Mouse (Mus musculus): ENCODE data around the gene Olfr787. TPM values are rescaled to one million over a fixed set of nuclear protein-coding genes. Genes with fewer than 3 reads are reported as not detected.

Gene Olfr787
- not detected in 2 replicates for polyA plus RNA-seq (2014; fragmentation: Nextera tagmentation; extraction: Ambion mirVana)

DNA sequence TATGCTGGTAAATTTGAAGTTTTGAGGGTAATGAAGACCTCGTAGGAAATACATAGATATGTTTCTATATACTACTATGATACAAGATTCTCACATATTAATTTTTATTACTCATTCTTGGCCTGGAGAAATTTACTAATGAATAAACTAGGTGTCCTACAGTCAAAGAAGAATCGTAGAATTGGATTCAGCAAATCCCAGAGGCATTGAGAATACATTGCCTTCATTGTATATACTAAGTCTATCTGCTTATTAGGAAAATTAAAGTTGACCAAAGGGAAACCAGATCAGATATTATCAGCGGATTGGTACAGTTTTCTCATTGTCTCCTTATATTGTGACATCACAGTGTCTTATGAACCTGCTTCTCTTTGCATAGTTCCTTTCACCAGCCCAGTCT lies at the start of gene Olfr787:
Gene Olfr787 (plus strand): TSS at position 301 of the 400 bp plus-strand sequence.
- H3K4me2 ChIP-seq: no peak within 1 kb of the TSS
- no peaks in the 10 kb centered on the region for H3K36me3 ChIP-seq (ENCODE audit: control insufficient read depth, insufficient read depth, low read length)
- no peaks in the 10 kb centered on the region for H3K9me3 ChIP-seq (replicated peaks; ENCODE audit: control insufficient read depth, low read length)
- H3K27ac ChIP-seq (ENCODE audit: low read depth, low read length): no peak within 1 kb of the TSS
- no peak within 1 kb of the TSS for H3K9ac ChIP-seq (ENCODE audit: low read depth, low read length)
- H3K4me1 ChIP-seq (ENCODE audit: control insufficient read depth, insufficient read depth, low read length): no peaks in the 10 kb centered on the region
- no peak for ATAC-seq (replicated peaks; ENCODE audit: insufficient number of reproducible peaks, low FRiP score, low TSS enrichment)
- WGBS (ENCODE audit: insufficient replicate concordance): 69% methylated on average over 3 of the region's 3 CpGs
- H3K4me3 ChIP-seq (ENCODE audit: low read depth, low read length): no peak within 1 kb of the TSS
- H3K27me3 ChIP-seq (ENCODE audit: control insufficient read depth, insufficient read depth, low read length): no peaks in the 10 kb centered on the region

DNA sequence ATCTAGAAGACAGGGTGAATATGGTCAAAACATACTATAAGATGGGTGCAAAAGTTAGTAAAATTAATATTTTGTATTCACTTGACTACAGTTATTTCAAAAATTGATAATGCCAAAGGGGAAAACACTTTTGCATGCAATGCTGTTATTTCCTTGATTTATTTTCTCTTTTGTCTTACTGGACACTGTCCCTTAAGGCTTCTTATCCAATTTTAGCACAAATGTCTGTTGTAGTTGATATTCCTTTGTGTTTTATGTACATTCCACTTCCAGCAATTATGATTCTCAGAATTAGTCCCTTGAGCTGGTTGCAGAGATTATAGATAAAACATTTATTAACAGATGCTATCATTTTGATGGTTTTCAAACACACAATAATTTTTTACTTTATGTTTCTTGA lies 34.7 kb upstream of the Olfr787 start, which contains the start of gene Olfr786:
Gene Olfr786 (plus strand): TSS at position 301 of the 400 bp plus-strand sequence.
- Histone ChIP-seq H3K27ac (ENCODE audit: low read depth, low read length) (no peak within 1 kb of the TSS), H3K4me3 (ENCODE audit: low read depth, low read length) (no peak within 1 kb of the TSS), H3K9ac (ENCODE audit: low read depth, low read length) (no peak within 1 kb of the TSS), H3K4me2 (no peak within 1 kb of the TSS), H3K27me3 (ENCODE audit: control insufficient read depth, insufficient read depth, low read length) (no peaks in the 10 kb centered on the region), H3K36me3 (ENCODE audit: control insufficient read depth, insufficient read depth, low read length) (no peaks in the 10 kb centered on the region), H3K9me3 (replicated peaks; ENCODE audit: control insufficient read depth, low read length) (no peaks in the 10 kb centered on the region), H3K4me1 (ENCODE audit: control insufficient read depth, insufficient read depth, low read length) (no peaks in the 10 kb centered on the region)
- no peak for ATAC-seq (replicated peaks; ENCODE audit: insufficient number of reproducible peaks, low FRiP score, low TSS enrichment)

DNA sequence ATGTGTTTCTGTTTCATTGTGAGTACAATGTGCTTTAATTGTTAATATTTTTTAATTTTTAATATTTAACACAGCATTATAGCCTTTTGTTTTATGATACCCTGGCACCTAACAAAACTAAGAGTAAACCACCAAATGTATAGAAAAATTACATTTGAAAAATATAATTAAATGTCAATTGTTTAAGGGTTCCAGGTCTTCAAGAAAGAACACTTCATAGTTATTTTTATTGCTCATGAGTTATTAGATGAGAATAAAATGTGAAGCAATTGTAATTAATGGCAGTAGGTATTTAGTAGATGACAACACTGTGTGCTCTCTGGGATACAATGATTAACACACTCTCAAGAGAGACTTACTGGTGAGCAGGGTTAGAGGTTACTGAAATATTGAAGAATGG lies 9.0 kb downstream of the Olfr787 start, which contains the start of gene Olfr788:
Gene Olfr788 (plus strand): TSS at position 301 of the 400 bp plus-strand sequence.
- Histone ChIP-seq H3K4me1 (ENCODE audit: control insufficient read depth, insufficient read depth, low read length) (no peaks in the 10 kb centered on the region), H3K4me2 (no peak within 1 kb of the TSS), H3K4me3 (ENCODE audit: low read depth, low read length) (no peak within 1 kb of the TSS), H3K36me3 (ENCODE audit: control insufficient read depth, insufficient read depth, low read length) (no peaks in the 10 kb centered on the region), H3K9ac (ENCODE audit: low read depth, low read length) (no peak within 1 kb of the TSS), H3K9me3 (replicated peaks; ENCODE audit: control insufficient read depth, low read length) (no peaks in the 10 kb centered on the region), H3K27me3 (ENCODE audit: control insufficient read depth, insufficient read depth, low read length) (no peaks in the 10 kb centered on the region), H3K27ac (ENCODE audit: low read depth, low read length) (no peak within 1 kb of the TSS)
- ATAC-seq (replicated peaks; ENCODE audit: insufficient number of reproducible peaks, low FRiP score, low TSS enrichment): no peak

DNA sequence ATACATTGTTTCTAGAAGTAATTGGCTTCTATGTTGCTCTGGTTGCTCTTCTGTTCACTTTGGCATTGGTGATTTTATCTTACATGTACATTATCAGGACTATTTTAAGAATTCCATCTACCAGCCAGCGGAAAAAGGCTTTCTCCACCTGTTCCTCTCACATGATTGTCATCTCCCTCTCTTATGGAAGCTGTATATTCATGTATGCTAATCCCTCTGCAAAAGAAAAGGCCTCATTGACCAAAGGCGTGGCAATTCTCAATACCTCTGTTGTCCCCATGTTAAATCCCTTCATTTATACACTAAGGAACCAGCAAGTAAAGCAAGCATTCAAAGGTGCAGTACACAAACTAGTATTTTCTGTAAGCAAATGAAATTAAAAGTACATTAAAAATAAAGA lies 11.6 kb downstream of the Olfr787 start:
- no peak for ATAC-seq (replicated peaks; ENCODE audit: insufficient number of reproducible peaks, low FRiP score, low TSS enrichment)
- H3K36me3 ChIP-seq (ENCODE audit: control insufficient read depth, insufficient read depth, low read length): no peaks in the 10 kb centered on the region

DNA sequence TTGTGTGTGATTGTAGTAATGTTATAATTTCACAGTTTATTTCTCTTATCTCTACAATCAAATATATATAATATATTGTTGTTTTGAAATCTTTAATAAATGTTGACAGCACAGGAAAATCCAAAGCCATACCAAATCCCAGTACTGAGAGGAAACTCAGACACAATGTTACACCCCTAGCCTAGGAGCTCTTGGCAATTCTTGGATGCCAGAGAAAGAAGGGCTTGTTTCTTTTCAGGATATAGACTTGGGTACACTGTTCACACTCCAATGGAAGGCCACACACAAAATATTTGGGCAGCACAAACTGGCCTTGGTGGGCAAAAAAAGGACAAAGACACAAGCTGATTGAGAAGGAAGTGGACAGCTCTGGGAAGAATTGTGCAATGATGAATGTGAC lies 12.1 kb downstream of the Olfr787 start:
- Histone ChIP-seq H3K9ac (ENCODE audit: low read depth, low read length) (no peak overlapping the region), H3K4me2 (no peak overlapping the region), H3K27ac (ENCODE audit: low read depth, low read length) (no peak overlapping the region), H3K4me3 (ENCODE audit: low read depth, low read length) (no peak overlapping the region), H3K36me3 (ENCODE audit: control insufficient read depth, insufficient read depth, low read length) (no peaks in the 10 kb centered on the region), H3K4me1 (ENCODE audit: control insufficient read depth, insufficient read depth, low read length) (no peaks in the 10 kb centered on the region), H3K9me3 (replicated peaks; ENCODE audit: control insufficient read depth, low read length) (no peaks in the 10 kb centered on the region), H3K27me3 (ENCODE audit: control insufficient read depth, insufficient read depth, low read length) (no peaks in the 10 kb centered on the region)
- ATAC-seq (replicated peaks; ENCODE audit: insufficient number of reproducible peaks, low FRiP score, low TSS enrichment): no peak

More for the DNA sequence above, 11.6 kb downstream of the Olfr787 start:
- no peak overlapping the region for H3K27ac ChIP-seq (ENCODE audit: low read depth, low read length)
- WGBS (ENCODE audit: insufficient replicate concordance): 54% methylated on average over 2 of the region's 2 CpGs
- H3K4me2 ChIP-seq: no peak overlapping the region
- no peak overlapping the region for H3K4me3 ChIP-seq (ENCODE audit: low read depth, low read length)
- H3K9me3 ChIP-seq (replicated peaks; ENCODE audit: control insufficient read depth, low read length): no peaks in the 10 kb centered on the region
- no peaks in the 10 kb centered on the region for H3K27me3 ChIP-seq (ENCODE audit: control insufficient read depth, insufficient read depth, low read length)
- H3K9ac ChIP-seq (ENCODE audit: low read depth, low read length): no peak overlapping the region
- H3K4me1 ChIP-seq (ENCODE audit: control insufficient read depth, insufficient read depth, low read length): no peaks in the 10 kb centered on the region

DNA sequence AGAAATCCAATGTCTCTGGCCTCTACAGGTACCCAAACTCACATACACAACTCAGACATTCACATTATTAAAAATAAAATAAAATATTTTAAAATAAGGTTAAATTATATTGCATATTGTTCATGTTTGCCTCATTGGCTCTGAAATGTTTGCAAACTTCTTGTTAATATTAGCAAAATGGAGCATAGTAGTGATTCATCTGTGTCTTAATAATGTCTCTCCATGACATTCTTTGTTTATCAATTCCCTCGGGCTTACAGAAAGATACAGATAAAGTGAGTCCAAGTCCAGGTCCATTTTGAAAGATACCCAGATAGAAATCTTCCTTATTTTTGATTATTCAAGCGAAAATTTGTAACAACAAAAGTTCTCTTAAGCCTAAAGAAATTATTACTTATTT lies 22.8 kb downstream of the Olfr787 start, which contains the start of gene Olfr789:
Gene Olfr789 (plus strand): TSS at position 301 of the 400 bp plus-strand sequence.
- no peak within 1 kb of the TSS for H3K9ac ChIP-seq (ENCODE audit: low read depth, low read length)
- H3K4me1 ChIP-seq (ENCODE audit: control insufficient read depth, insufficient read depth, low read length): no peaks in the 10 kb centered on the region
- H3K27me3 ChIP-seq (ENCODE audit: control insufficient read depth, insufficient read depth, low read length): no peaks in the 10 kb centered on the region
- 48% methylated on average over 2 of the region's 2 CpGs for WGBS (ENCODE audit: insufficient replicate concordance)
- no peaks in the 10 kb centered on the region for H3K36me3 ChIP-seq (ENCODE audit: control insufficient read depth, insufficient read depth, low read length)
- no peaks in the 10 kb centered on the region for H3K9me3 ChIP-seq (replicated peaks; ENCODE audit: control insufficient read depth, low read length)
- no peak within 1 kb of the TSS for H3K27ac ChIP-seq (ENCODE audit: low read depth, low read length)
- H3K4me2 ChIP-seq: no peak within 1 kb of the TSS
- ATAC-seq (replicated peaks; ENCODE audit: insufficient number of reproducible peaks, low FRiP score, low TSS enrichment): no peak
- no peak within 1 kb of the TSS for H3K4me3 ChIP-seq (ENCODE audit: low read depth, low read length)

DNA sequence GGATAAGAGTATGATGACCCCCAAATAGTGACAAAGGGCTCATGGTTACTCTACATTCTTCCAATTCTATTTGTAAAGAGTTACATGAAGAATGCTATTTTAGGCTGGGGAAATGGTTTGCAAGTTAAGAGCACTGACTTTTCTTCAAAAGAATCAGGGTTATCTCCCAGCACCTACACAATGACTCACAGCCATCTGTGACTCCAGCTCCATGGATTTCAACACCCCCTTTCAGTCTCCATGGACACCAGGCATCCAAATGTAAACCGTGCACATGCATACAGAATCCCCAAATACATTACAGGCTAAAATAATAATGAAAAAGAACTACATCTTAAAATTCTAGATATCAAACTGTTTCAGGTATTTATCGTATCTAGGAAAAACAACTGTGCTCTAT lies 28.4 kb downstream of the Olfr787 start:
- no peaks in the 10 kb centered on the region for H3K36me3 ChIP-seq (ENCODE audit: control insufficient read depth, insufficient read depth, low read length)
- no peak overlapping the region for H3K4me2 ChIP-seq
- H3K4me3 ChIP-seq (ENCODE audit: low read depth, low read length): no peak overlapping the region
- no peak overlapping the region for H3K27ac ChIP-seq (ENCODE audit: low read depth, low read length)
- WGBS (ENCODE audit: insufficient replicate concordance): 66% methylated on average over 2 of the region's 2 CpGs
- no peak overlapping the region for H3K9ac ChIP-seq (ENCODE audit: low read depth, low read length)
- H3K4me1 ChIP-seq (ENCODE audit: control insufficient read depth, insufficient read depth, low read length): no peaks in the 10 kb centered on the region
- no peaks in the 10 kb centered on the region for H3K9me3 ChIP-seq (replicated peaks; ENCODE audit: control insufficient read depth, low read length)
- H3K27me3 ChIP-seq (ENCODE audit: control insufficient read depth, insufficient read depth, low read length): no peaks in the 10 kb centered on the region
- ATAC-seq (replicated peaks; ENCODE audit: insufficient number of reproducible peaks, low FRiP score, low TSS enrichment): no peak

DNA sequence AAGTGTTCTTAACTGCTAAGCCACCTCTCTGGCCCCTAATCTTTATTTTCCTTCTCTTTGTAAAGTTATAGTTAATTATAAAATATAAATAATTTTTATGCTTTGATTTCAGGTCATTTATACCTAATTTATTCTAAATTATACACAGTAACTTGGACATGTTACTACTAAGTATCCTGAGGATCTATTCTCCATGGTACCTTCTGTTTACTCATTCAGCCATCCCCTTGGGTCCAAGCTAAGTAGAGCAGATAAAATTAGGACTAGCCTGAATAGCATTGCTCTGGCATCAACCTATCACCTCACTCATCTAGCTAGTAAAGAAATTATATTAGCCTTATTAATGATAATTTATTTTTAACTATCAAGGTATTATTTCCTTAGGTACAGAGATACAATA lies 36.5 kb downstream of the Olfr787 start, which contains the start of gene Olfr790:
Gene Olfr790 (plus strand): TSS at position 301 of the 400 bp plus-strand sequence.
- H3K36me3 ChIP-seq (ENCODE audit: control insufficient read depth, insufficient read depth, low read length): no peaks in the 10 kb centered on the region
- no peak for ATAC-seq (replicated peaks; ENCODE audit: insufficient number of reproducible peaks, low FRiP score, low TSS enrichment)

More for the DNA sequence above, 36.5 kb downstream of the Olfr787 start, which contains the start of gene Olfr790:
- H3K4me1 ChIP-seq (ENCODE audit: control insufficient read depth, insufficient read depth, low read length): no peaks in the 10 kb centered on the region
- H3K9me3 ChIP-seq (replicated peaks; ENCODE audit: control insufficient read depth, low read length): no peaks in the 10 kb centered on the region
- H3K9ac ChIP-seq (ENCODE audit: low read depth, low read length): no peak within 1 kb of the TSS
- no peak within 1 kb of the TSS for H3K4me2 ChIP-seq
- H3K4me3 ChIP-seq (ENCODE audit: low read depth, low read length): no peak within 1 kb of the TSS
- H3K27me3 ChIP-seq (ENCODE audit: control insufficient read depth, insufficient read depth, low read length): no peaks in the 10 kb centered on the region
- no peak within 1 kb of the TSS for H3K27ac ChIP-seq (ENCODE audit: low read depth, low read length)
